Mouse (Mus musculus): Measurements from ENCODE around the gene Kit. TPM values are rescaled to one million over a fixed set of nuclear protein-coding genes. Genes with fewer than 3 reads are reported as not detected.

Kit gene
- polyA plus RNA-seq (2011; ENCODE audit: insufficient read depth, insufficient read length, low replicate concordance, missing spikeins): 7.8 and 12.8 TPM in 2 replicates

GRCm38 (mm10) chr5:75574852-75575566 lies at the start of gene Kit:
Gene Kit, plus strand, starts transcription at chr5:75574916.
- Histone ChIP-seq H3K4me3 (replicated peaks; ENCODE audit: control insufficient read depth, low read depth, low read length) (peak within 1 kb of the TSS; percentile 78), H3K27ac (ENCODE audit: control insufficient read depth, insufficient read depth, low read depth, low read length, poor library complexity) (peak within 1 kb of the TSS; percentile 60), H3K4me1 (ENCODE audit: control insufficient read depth, insufficient read depth, low read length) (peaks cover 3% of the 10 kb centered on the region)
- under 1% methylated on average over 65 of the region's 65 CpGs for WGBS
- TF ChIP-seq CTCF (IDR thresholded peaks at IDR 0.05; ENCODE audit: control insufficient read depth, insufficient read depth, low read length): no peak
- TF ChIP-seq POLR2A (IDR thresholded peaks at IDR 0.05; ENCODE audit: borderline replicate concordance, control insufficient read depth, low read depth, low read length): peak; percentile 74; the same call in 1 of the 2 replicates

GRCm38 (mm10) chr5:75536156-75536555 lies 38.6 kb upstream of the Kit start:
- TF ChIP-seq POLR2A (IDR thresholded peaks at IDR 0.05; ENCODE audit: borderline replicate concordance, control insufficient read depth, low read depth, low read length): no peak
- WGBS: 61% methylated on average over 3 of the region's 3 CpGs
- Histone ChIP-seq H3K4me3 (replicated peaks; ENCODE audit: control insufficient read depth, low read depth, low read length) (no peak overlapping the region), H3K27ac (ENCODE audit: control insufficient read depth, insufficient read depth, low read depth, low read length, poor library complexity) (no peak overlapping the region), H3K4me1 (ENCODE audit: control insufficient read depth, insufficient read depth, low read length) (no peaks in the 10 kb centered on the region)

- Histone ChIP-seq H3K27ac (ENCODE audit: control insufficient read depth, insufficient read depth, low read depth, low read length, poor library complexity) (no peak overlapping the region), H3K4me1 (ENCODE audit: control insufficient read depth, insufficient read depth, low read length) (no peaks in the 10 kb centered on the region), H3K4me3 (replicated peaks; ENCODE audit: control insufficient read depth, low read depth, low read length) (no peak overlapping the region)
- TF ChIP-seq POLR2A (IDR thresholded peaks at IDR 0.05; ENCODE audit: borderline replicate concordance, control insufficient read depth, low read depth, low read length) (no peak), CTCF (IDR thresholded peaks at IDR 0.05; ENCODE audit: control insufficient read depth, insufficient read depth, low read length) (no peak)
- 79% methylated on average over 4 of the region's 4 CpGs for WGBS
Measured at GRCm38 (mm10) chr5:75537717-75538116, 37.0 kb upstream of the Kit start.

GRCm38 (mm10) chr5:75538458-75538857 lies 36.3 kb upstream of the Kit start:
- Histone ChIP-seq H3K4me1 (ENCODE audit: control insufficient read depth, insufficient read depth, low read length) (no peaks in the 10 kb centered on the region), H3K27ac (ENCODE audit: control insufficient read depth, insufficient read depth, low read depth, low read length, poor library complexity) (no peak overlapping the region), H3K4me3 (replicated peaks; ENCODE audit: control insufficient read depth, low read depth, low read length) (no peak overlapping the region)
- TF ChIP-seq POLR2A (IDR thresholded peaks at IDR 0.05; ENCODE audit: borderline replicate concordance, control insufficient read depth, low read depth, low read length) (no peak), CTCF (IDR thresholded peaks at IDR 0.05; ENCODE audit: control insufficient read depth, insufficient read depth, low read length) (no peak)
- 84% methylated on average over 4 of the region's 4 CpGs for WGBS

GRCm38 (mm10) chr5:75539098-75539497 lies 35.6 kb upstream of the Kit start:
- Histone ChIP-seq H3K4me3 (replicated peaks; ENCODE audit: control insufficient read depth, low read depth, low read length) (no peak overlapping the region), H3K27ac (ENCODE audit: control insufficient read depth, insufficient read depth, low read depth, low read length, poor library complexity) (no peak overlapping the region), H3K4me1 (ENCODE audit: control insufficient read depth, insufficient read depth, low read length) (no peaks in the 10 kb centered on the region)
- no peak for TF ChIP-seq POLR2A (IDR thresholded peaks at IDR 0.05; ENCODE audit: borderline replicate concordance, control insufficient read depth, low read depth, low read length)
- TF ChIP-seq CTCF (IDR thresholded peaks at IDR 0.05; ENCODE audit: control insufficient read depth, insufficient read depth, low read length): no peak
- whole genome bisulfite sequencing: 52% methylated on average over 6 of the region's 6 CpGs

GRCm38 (mm10) chr5:75543757-75544156 lies 31.0 kb upstream of the Kit start:
- Histone ChIP-seq H3K4me3 (replicated peaks; ENCODE audit: control insufficient read depth, low read depth, low read length) (no peak overlapping the region), H3K27ac (ENCODE audit: control insufficient read depth, insufficient read depth, low read depth, low read length, poor library complexity) (no peak overlapping the region), H3K4me1 (ENCODE audit: control insufficient read depth, insufficient read depth, low read length) (no peaks in the 10 kb centered on the region)
- WGBS: 77% methylated on average over 3 of the region's 3 CpGs
- no peak for TF ChIP-seq CTCF (IDR thresholded peaks at IDR 0.05; ENCODE audit: control insufficient read depth, insufficient read depth, low read length)
- TF ChIP-seq POLR2A (IDR thresholded peaks at IDR 0.05; ENCODE audit: borderline replicate concordance, control insufficient read depth, low read depth, low read length): no peak

- Histone ChIP-seq H3K4me1 (ENCODE audit: control insufficient read depth, insufficient read depth, low read length) (no peaks in the 10 kb centered on the region), H3K4me3 (replicated peaks; ENCODE audit: control insufficient read depth, low read depth, low read length) (no peak overlapping the region), H3K27ac (ENCODE audit: control insufficient read depth, insufficient read depth, low read depth, low read length, poor library complexity) (no peak overlapping the region)
- TF ChIP-seq POLR2A (IDR thresholded peaks at IDR 0.05; ENCODE audit: borderline replicate concordance, control insufficient read depth, low read depth, low read length) (no peak), CTCF (IDR thresholded peaks at IDR 0.05; ENCODE audit: control insufficient read depth, insufficient read depth, low read length) (no peak)
- 78% methylated on average over 14 of the region's 14 CpGs for WGBS
Measured at GRCm38 (mm10) chr5:75544472-75545264, 30.0 kb upstream of the Kit start.

- H3K4me3 ChIP-seq (replicated peaks; ENCODE audit: control insufficient read depth, low read depth, low read length): no peak overlapping the region
- no peaks in the 10 kb centered on the region for H3K4me1 ChIP-seq (ENCODE audit: control insufficient read depth, insufficient read depth, low read length)
- WGBS: 72% methylated on average over 4 of the region's 4 CpGs
- H3K27ac ChIP-seq (ENCODE audit: control insufficient read depth, insufficient read depth, low read depth, low read length, poor library complexity): no peak overlapping the region
- no peak for TF ChIP-seq POLR2A (IDR thresholded peaks at IDR 0.05; ENCODE audit: borderline replicate concordance, control insufficient read depth, low read depth, low read length)
- no peak for TF ChIP-seq CTCF (IDR thresholded peaks at IDR 0.05; ENCODE audit: control insufficient read depth, insufficient read depth, low read length)
Measured at GRCm38 (mm10) chr5:75545265-75545643, 29.5 kb upstream of the Kit start.
